Mouse (Mus musculus): Measurements from ENCODE around the gene Krt25. TPM values are rescaled to one million over a fixed set of nuclear protein-coding genes. Genes with fewer than 3 reads are reported as not detected.

The Krt25 gene
- not detected for polyA plus RNA-seq (2014; fragmentation: Illumina TruSeq; extraction: RNeasy Lipid Tissue Mini Kit (QIAGEN cat#74804); ENCODE audit: low read depth, low replicate concordance)

DNA sequence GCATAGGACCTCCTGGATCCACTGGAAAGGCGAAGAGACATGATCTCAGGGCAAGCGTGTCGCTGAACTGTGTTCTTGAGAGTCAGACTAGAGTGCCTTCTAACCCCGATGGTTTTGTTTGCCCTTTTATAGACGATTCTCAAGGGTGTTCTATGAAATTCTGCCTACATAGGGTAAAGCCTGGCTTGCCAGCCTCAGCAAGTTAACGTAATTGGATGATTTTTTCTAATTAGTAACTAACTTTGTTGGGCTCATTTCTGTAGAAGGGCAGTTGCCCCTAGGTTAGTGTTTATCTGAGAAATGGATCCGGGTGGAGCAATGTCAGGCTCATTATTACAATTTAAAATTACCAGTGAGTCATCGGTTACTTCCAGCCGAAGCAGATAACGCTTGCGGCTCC lies at the start of gene Krt25:
TSS of gene Krt25 (minus strand) at position 101 of the 400 bp plus-strand sequence.

DNA sequence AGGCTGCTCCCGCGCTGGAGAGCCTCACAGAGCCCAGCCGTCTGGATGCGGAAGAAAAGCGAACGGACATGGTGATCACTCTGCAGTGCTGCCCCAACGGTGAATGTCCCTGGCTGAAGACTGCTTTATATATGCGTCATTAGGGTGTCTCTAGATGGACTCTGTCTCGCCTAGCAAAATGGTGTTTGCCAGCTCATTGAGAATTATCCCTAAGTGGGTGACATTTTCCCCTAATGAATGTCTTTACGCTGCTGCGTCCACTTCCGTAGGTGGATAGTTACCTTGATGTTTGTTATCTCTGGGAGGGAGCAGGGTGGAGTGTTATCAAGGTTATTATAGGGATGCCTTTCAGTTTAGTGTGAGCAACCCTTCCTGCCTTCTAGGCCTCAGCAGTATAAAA lies 28.3 kb upstream of the Krt25 start, which contains the start of gene Krt27:
TSS of gene Krt27 (minus strand) at position 101 of the 400 bp plus-strand sequence.

DNA sequence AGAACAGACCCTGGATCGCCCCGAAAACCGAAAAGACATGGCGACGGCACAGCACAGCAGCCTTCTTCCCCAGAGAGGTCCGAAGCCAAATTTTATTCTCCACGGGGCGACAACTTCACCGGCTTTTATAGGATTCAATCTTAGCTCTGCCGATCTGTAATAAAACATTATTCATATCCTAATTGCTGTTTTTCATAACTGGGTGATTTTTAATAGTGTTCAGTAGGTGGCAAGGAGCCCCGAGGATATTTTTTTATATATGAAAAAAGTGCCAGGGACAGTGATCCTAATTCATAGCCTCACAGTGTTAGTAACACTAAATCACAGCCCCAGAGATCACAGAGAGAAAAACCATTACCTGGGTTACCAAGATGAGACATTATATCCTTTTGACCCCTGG lies 15.1 kb upstream of the Krt25 start, which contains the start of gene Krt26:
TSS of gene Krt26 (minus strand) at position 101 of the 400 bp plus-strand sequence.

DNA sequence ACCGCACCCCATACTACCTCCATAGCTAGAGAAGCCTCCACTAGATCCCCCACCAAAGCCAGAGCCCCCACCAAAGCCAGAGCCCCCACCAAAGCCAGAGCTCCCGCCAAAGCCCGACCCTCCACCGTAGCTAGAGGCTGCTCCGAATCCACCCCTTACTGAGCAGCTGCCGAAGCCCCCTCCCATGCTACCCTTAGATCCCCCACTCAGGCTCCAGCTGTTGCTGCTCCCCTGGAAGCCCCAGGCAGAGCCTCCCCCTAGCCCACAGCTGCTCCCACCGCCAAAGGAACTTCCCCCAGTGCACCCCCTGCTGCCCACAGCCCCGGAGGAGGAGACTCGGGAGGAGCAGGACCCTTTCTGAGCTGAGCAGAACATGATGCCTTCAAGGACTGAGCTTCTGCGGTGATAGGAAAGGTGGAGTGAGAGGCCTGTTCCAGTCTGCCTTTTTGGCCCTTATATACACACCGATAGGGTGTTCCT lies 37.9 kb downstream of the Krt25 start, which contains the start of gene Krt24:
TSS of gene Krt24 (minus strand) at position 430 of the 480 bp plus-strand sequence.

Other genes with a start within 250 kb of the Krt25 start
- not detected for gene Tns4, start 233.6 kb downstream of the Krt25 start, polyA plus RNA-seq (2014; fragmentation: Illumina TruSeq; extraction: RNeasy Lipid Tissue Mini Kit (QIAGEN cat#74804); ENCODE audit: low read depth, low replicate concordance)
- not detected for gene Ccr7, start 167.9 kb downstream of the Krt25 start, polyA plus RNA-seq (2014; fragmentation: Illumina TruSeq; extraction: RNeasy Lipid Tissue Mini Kit (QIAGEN cat#74804); ENCODE audit: low read depth, low replicate concordance)
- gene Smarce1, start 91.9 kb downstream of the Krt25 start, polyA plus RNA-seq (2014; fragmentation: Illumina TruSeq; extraction: RNeasy Lipid Tissue Mini Kit (QIAGEN cat#74804); ENCODE audit: low read depth, low replicate concordance): 111 TPM
- 5.1 TPM for gene Krt222, start 78.9 kb downstream of the Krt25 start, polyA plus RNA-seq (2014; fragmentation: Illumina TruSeq; extraction: RNeasy Lipid Tissue Mini Kit (QIAGEN cat#74804); ENCODE audit: low read depth, low replicate concordance)
- gene Krt24, start 37.7 kb downstream of the Krt25 start, polyA plus RNA-seq (2014; fragmentation: Illumina TruSeq; extraction: RNeasy Lipid Tissue Mini Kit (QIAGEN cat#74804); ENCODE audit: low read depth, low replicate concordance): not detected
- gene Krt26, start 15.0 kb upstream of the Krt25 start, polyA plus RNA-seq (2014; fragmentation: Illumina TruSeq; extraction: RNeasy Lipid Tissue Mini Kit (QIAGEN cat#74804); ENCODE audit: low read depth, low replicate concordance): not detected
- not detected for gene Krt27, start 28.2 kb upstream of the Krt25 start, polyA plus RNA-seq (2014; fragmentation: Illumina TruSeq; extraction: RNeasy Lipid Tissue Mini Kit (QIAGEN cat#74804); ENCODE audit: low read depth, low replicate concordance)
- not detected for gene Krt28, start 52.0 kb upstream of the Krt25 start, polyA plus RNA-seq (2014; fragmentation: Illumina TruSeq; extraction: RNeasy Lipid Tissue Mini Kit (QIAGEN cat#74804); ENCODE audit: low read depth, low replicate concordance)
- 20.3 TPM for gene Krt10, start 66.4 kb upstream of the Krt25 start, polyA plus RNA-seq (2014; fragmentation: Illumina TruSeq; extraction: RNeasy Lipid Tissue Mini Kit (QIAGEN cat#74804); ENCODE audit: low read depth, low replicate concordance)
- gene Krt12, start 99.3 kb upstream of the Krt25 start, polyA plus RNA-seq (2014; fragmentation: Illumina TruSeq; extraction: RNeasy Lipid Tissue Mini Kit (QIAGEN cat#74804); ENCODE audit: low read depth, low replicate concordance): not detected
- gene Krt20, start 115.2 kb upstream of the Krt25 start, polyA plus RNA-seq (2014; fragmentation: Illumina TruSeq; extraction: RNeasy Lipid Tissue Mini Kit (QIAGEN cat#74804); ENCODE audit: low read depth, low replicate concordance): 0.53 TPM
- gene Krt23, start 170.2 kb upstream of the Krt25 start, polyA plus RNA-seq (2014; fragmentation: Illumina TruSeq; extraction: RNeasy Lipid Tissue Mini Kit (QIAGEN cat#74804); ENCODE audit: low read depth, low replicate concordance): 2.7 TPM
- gene Krt39, start 198.4 kb upstream of the Krt25 start, polyA plus RNA-seq (2014; fragmentation: Illumina TruSeq; extraction: RNeasy Lipid Tissue Mini Kit (QIAGEN cat#74804); ENCODE audit: low read depth, low replicate concordance): not detected
- gene Krt40, start 220.2 kb upstream of the Krt25 start, polyA plus RNA-seq (2014; fragmentation: Illumina TruSeq; extraction: RNeasy Lipid Tissue Mini Kit (QIAGEN cat#74804); ENCODE audit: low read depth, low replicate concordance): not detected
- gene Krtap3-3, start 227.9 kb upstream of the Krt25 start, polyA plus RNA-seq (2014; fragmentation: Illumina TruSeq; extraction: RNeasy Lipid Tissue Mini Kit (QIAGEN cat#74804); ENCODE audit: low read depth, low replicate concordance): not detected
- not detected for gene Krtap3-2, start 233.9 kb upstream of the Krt25 start, polyA plus RNA-seq (2014; fragmentation: Illumina TruSeq; extraction: RNeasy Lipid Tissue Mini Kit (QIAGEN cat#74804); ENCODE audit: low read depth, low replicate concordance)
- gene Gm11939, start 236.5 kb upstream of the Krt25 start, polyA plus RNA-seq (2014; fragmentation: Illumina TruSeq; extraction: RNeasy Lipid Tissue Mini Kit (QIAGEN cat#74804); ENCODE audit: low read depth, low replicate concordance): not detected
- not detected for gene Krtap3-1, start 243.7 kb upstream of the Krt25 start, polyA plus RNA-seq (2014; fragmentation: Illumina TruSeq; extraction: RNeasy Lipid Tissue Mini Kit (QIAGEN cat#74804); ENCODE audit: low read depth, low replicate concordance)

Data from kidney, adult 10 weeks (tissue).